Mouse (Mus musculus): ENCODE data around the gene Gm20388. TPM values are rescaled to one million over a fixed set of nuclear protein-coding genes. Genes with fewer than 3 reads are reported as not detected.

The Gm20388 gene
- polyA plus RNA-seq, 1 experiment from 2014 or later, result not detected

DNA sequence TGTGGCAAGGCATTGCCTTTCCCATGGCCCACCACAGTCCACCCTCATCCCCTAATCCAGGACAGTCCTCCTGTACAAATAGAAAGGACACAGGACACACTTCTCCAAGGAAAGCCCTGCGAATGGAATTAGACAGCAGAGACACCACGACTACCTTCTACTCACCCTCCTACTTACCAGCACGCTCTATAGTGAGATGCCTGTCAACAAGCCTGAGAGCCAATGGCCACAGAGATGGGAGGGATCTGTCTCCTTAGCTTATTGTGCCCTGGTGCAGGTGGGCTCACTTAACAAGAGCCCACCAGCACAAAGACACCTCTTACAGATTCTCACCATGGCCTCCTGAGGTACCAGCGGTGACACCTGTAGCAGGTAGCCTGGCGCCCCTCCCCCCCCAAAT lies 4482.4 kb downstream of the Gm20388 start:
- Histone ChIP-seq H3K4me1 (ENCODE audit: control insufficient read depth, insufficient read depth, low read length) (no peaks in the 10 kb centered on the region), H3K9ac (ENCODE audit: low read length) (no peak overlapping the region), H3K9me3 (ENCODE audit: control insufficient read depth, low read length) (no peaks in the 10 kb centered on the region), H3K4me2 (no peak overlapping the region), H3K27me3 (ENCODE audit: control insufficient read depth, insufficient read depth, low read length) (no peaks in the 10 kb centered on the region), H3K4me3 (ENCODE audit: low read depth, low read length) (no peak overlapping the region), H3K27ac (ENCODE audit: low read depth, low read length) (no peak overlapping the region), H3K36me3 (ENCODE audit: control insufficient read depth, insufficient read depth, low read length) (no peaks in the 10 kb centered on the region)
- DNase-seq (ENCODE audit: low spot score, missing footprints), result peak; percentile 37
- no peak for ATAC-seq (ENCODE audit: low FRiP score)
- WGBS, result 90% methylated on average over 5 of the region's 5 CpGs

GRCm38 (mm10) chr8:124393927-124394326 lies 4483.3 kb downstream of the Gm20388 start:
- 82% methylated on average over 4 of the region's 4 CpGs for WGBS

DNA sequence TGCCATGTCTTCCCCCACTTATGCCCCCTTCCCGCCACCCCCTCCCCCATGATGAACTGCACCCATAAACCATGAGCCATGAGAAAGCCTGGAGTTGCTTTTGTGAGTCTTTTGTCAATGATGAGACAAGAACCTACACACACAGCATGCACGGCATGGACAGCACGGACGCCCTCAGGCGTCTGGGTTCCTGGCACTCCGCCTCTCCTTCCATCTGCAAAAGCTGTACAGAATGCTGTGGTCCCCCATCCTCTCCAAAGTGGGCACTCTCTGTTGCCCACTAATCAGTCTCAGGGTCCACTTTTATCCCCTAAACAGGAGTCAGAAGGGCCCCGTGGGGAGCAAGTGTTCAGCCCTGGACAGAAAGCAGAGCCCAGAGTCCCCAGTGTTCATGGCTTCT lies 4484.3 kb downstream of the Gm20388 start:
- H3K9me3 ChIP-seq (ENCODE audit: control insufficient read depth, low read length), result no peaks in the 10 kb centered on the region
- H3K27ac ChIP-seq (ENCODE audit: low read depth, low read length), result no peak overlapping the region
- DNase-seq (ENCODE audit: low spot score, missing footprints) (peak; percentile 26), ATAC-seq (ENCODE audit: low FRiP score) (no peak)
- no peaks in the 10 kb centered on the region for H3K36me3 ChIP-seq (ENCODE audit: control insufficient read depth, insufficient read depth, low read length)
- H3K27me3 ChIP-seq (ENCODE audit: control insufficient read depth, insufficient read depth, low read length), result no peaks in the 10 kb centered on the region
- H3K4me1 ChIP-seq (ENCODE audit: control insufficient read depth, insufficient read depth, low read length), result no peaks in the 10 kb centered on the region
- no peak overlapping the region for H3K4me3 ChIP-seq (ENCODE audit: low read depth, low read length)
- H3K9ac ChIP-seq (ENCODE audit: low read length), result no peak overlapping the region
- H3K4me2 ChIP-seq, result no peak overlapping the region
- WGBS, result 87% methylated on average over 7 of the region's 7 CpGs

More at GRCm38 (mm10) chr8:124393927-124394326, 4483.3 kb downstream of the Gm20388 start:
- peak; percentile 84 for DNase-seq (ENCODE audit: low spot score, missing footprints)
- H3K9me3 ChIP-seq (ENCODE audit: control insufficient read depth, low read length), result no peaks in the 10 kb centered on the region
- no peaks in the 10 kb centered on the region for H3K36me3 ChIP-seq (ENCODE audit: control insufficient read depth, insufficient read depth, low read length)
- no peak overlapping the region for H3K4me3 ChIP-seq (ENCODE audit: low read depth, low read length)
- H3K9ac ChIP-seq (ENCODE audit: low read length), result no peak overlapping the region
- no peaks in the 10 kb centered on the region for H3K4me1 ChIP-seq (ENCODE audit: control insufficient read depth, insufficient read depth, low read length)
- no peak overlapping the region for H3K4me2 ChIP-seq
- no peaks in the 10 kb centered on the region for H3K27me3 ChIP-seq (ENCODE audit: control insufficient read depth, insufficient read depth, low read length)
- H3K27ac ChIP-seq (ENCODE audit: low read depth, low read length), result no peak overlapping the region
- ATAC-seq (ENCODE audit: low FRiP score), result no peak

MicroRNAs encoded within 50 kb of the gene (microRNA counts, 519-probe panel; counts per million panel counts)
- not detected for microRNA mmu-miR-1967

Small RNA genes within 50 kb of the gene (microRNA-seq; reads per million reads assigned to microRNA genes)
- gene Gm22715 (not detected), gene Gm24366 (not detected), gene Gm27530 (not detected), gene Mir1967 (not detected), gene Mir6396 (not detected), gene Mir7079 (1.1 reads per million), gene Mir7080 (not detected), gene Mir7237 (0.95 reads per million), gene Mir7687 (1.7 reads per million)

Other genes starting within 250 kb of the Gm20388 start
- 8.8 and 11.8 TPM in 2 replicates for gene Wfdc1, start 244.5 kb upstream of the Gm20388 start, polyA plus RNA-seq (2014; fragmentation: Nextera tagmentation; extraction: Ambion mirVana)
- 0.22 and 0.33 TPM in 2 replicates for gene Atp2c2, start 210.8 kb upstream of the Gm20388 start, polyA plus RNA-seq (2014; fragmentation: Nextera tagmentation; extraction: Ambion mirVana)
- 6.8 and 7.1 TPM in 2 replicates for gene Tldc1, start 132.4 kb upstream of the Gm20388 start, polyA plus RNA-seq (2014; fragmentation: Nextera tagmentation; extraction: Ambion mirVana)
- gene Cotl1, start 70.3 kb upstream of the Gm20388 start, polyA plus RNA-seq (2014; fragmentation: Nextera tagmentation; extraction: Ambion mirVana), result 411 and 445 TPM in 2 replicates
- gene Klhl36, start 48.6 kb upstream of the Gm20388 start, polyA plus RNA-seq (2014; fragmentation: Nextera tagmentation; extraction: Ambion mirVana), result 8.2 and 10.2 TPM in 2 replicates
- gene Usp10, start 481 bp upstream of the Gm20388 start, polyA plus RNA-seq (2014; fragmentation: Nextera tagmentation; extraction: Ambion mirVana), result 150 and 152 TPM in 2 replicates
- 2.3 and 2.9 TPM in 2 replicates for gene Crispld2, start 81.6 kb downstream of the Gm20388 start, polyA plus RNA-seq (2014; fragmentation: Nextera tagmentation; extraction: Ambion mirVana)
- gene Zdhhc7, start 190.6 kb downstream of the Gm20388 start, polyA plus RNA-seq (2014; fragmentation: Nextera tagmentation; extraction: Ambion mirVana), result 24.2 and 25.9 TPM in 2 replicates
- gene 6430548M08Rik, start 203.3 kb downstream of the Gm20388 start, polyA plus RNA-seq (2014; fragmentation: Nextera tagmentation; extraction: Ambion mirVana), result 12.4 and 13.5 TPM in 2 replicates

Measured in midbrain, embryonic 11.5 days (tissue).